8 mouse cellular contexts compared by ENCODE assay signal in the genomic region with DNA sequence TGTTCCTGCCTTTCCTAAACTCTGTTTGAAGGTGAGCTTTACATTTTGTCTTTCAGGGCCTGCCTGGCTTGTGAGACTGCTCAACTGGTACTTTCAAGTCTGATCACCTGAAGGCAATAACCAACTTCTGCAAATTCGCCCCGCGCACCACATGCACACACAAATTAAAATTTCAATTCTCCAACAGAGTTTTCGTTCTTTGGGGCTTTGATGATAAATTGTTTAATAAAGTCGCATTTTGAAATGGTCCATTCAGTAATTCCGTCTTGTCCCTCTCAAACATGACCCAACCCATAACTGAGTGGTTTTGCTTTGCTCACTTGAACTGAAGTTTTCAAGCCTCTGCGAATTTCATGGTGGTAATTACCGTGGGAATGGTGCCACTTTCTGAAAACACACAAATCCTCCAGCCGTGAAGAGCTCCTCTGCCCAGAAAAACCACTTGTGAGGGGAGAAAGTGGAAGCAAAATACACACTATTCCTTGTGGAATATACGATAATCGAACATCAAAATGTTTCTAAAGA. TPM values are rescaled to one million over a fixed set of nuclear protein-coding genes. Genes with fewer than 3 reads are reported as not detected.
DNase-seq lines count a peak whose midpoint lies in the region; ATAC-seq and TF ChIP-seq lines count a peak whose summit lies in the region.

No protein-coding gene starts in this region.

- no peak for TF ChIP-seq EP300 in CH12.LX (IDR thresholded peaks at IDR 0.05; ENCODE audit: low read length)
- TF ChIP-seq EP300 in liver, postnatal 0 days (IDR thresholded peaks at IDR 0.05; ENCODE audit: low read depth) = no peak
- no peak for TF ChIP-seq EP300 in stomach, postnatal 0 days (optimal IDR thresholded peaks at IDR 0.05)

- no peak for TF ChIP-seq CTCF in cerebellum, adult 2 months (IDR thresholded peaks at IDR 0.05; ENCODE audit: borderline replicate concordance, insufficient read depth, low read depth, low read length)
- TF ChIP-seq CTCF in CH12.LX (conservative IDR thresholded peaks at IDR 0.05 in 1 of 2, IDR thresholded peaks at IDR 0.05 in 1 of 2; ENCODE audit: low read depth in 2 of 2, low read length in 2 of 2) = no peak
- TF ChIP-seq CTCF in liver, postnatal 0 days (IDR thresholded peaks at IDR 0.05; ENCODE audit: low read depth) = no peak
- TF ChIP-seq CTCF in stomach, postnatal 0 days (IDR thresholded peaks at IDR 0.05; ENCODE audit: low read depth) = no peak

- H3K27me3 ChIP-seq in cerebellum, adult 2 months (ENCODE audit: control insufficient read depth, insufficient read depth, low read length) = 0 out of 2 replicates have a peak, but pooled peaks cover 2% of the 10 kb centered on the region
- no peaks in the 10 kb centered on the region for H3K27me3 ChIP-seq in CH12.LX (replicated peaks)
- H3K27me3 ChIP-seq in forebrain, embryonic 15.5 days = no peaks in the 10 kb centered on the region
- no peaks in the 10 kb centered on the region for H3K27me3 ChIP-seq in liver, postnatal 0 days (ENCODE audit: insufficient read depth, low read length)
- no peaks in the 10 kb centered on the region for H3K27me3 ChIP-seq in stomach, postnatal 0 days (ENCODE audit: control insufficient read depth, insufficient read depth, low read length)

- 11% methylated on average over 11 of the region's 11 CpGs for WGBS in cerebellum, adult 2 months
- WGBS in forebrain, embryonic 15.5 days = 26% methylated on average over 11 of the region's 11 CpGs
- 41% methylated on average over 11 of the region's 11 CpGs for WGBS in liver, postnatal 0 days (ENCODE audit: insufficient replicate concordance)
- WGBS in stomach, postnatal 0 days = 19% methylated on average over 11 of the region's 11 CpGs

- H3K27ac ChIP-seq in cerebellum, adult 2 months (ENCODE audit: insufficient read depth, low read length) = no peak overlapping the region
- H3K27ac ChIP-seq in CH12.LX (ENCODE audit: insufficient read depth, low read depth) = no peak overlapping the region
- peak overlapping the region; percentile 88 for H3K27ac ChIP-seq in forebrain, embryonic 15.5 days (replicated peaks)
- H3K27ac ChIP-seq in liver, postnatal 0 days (ENCODE audit: low read depth) = peak overlapping the region; percentile 61
- peak overlapping the region; percentile 82 for H3K27ac ChIP-seq in stomach, postnatal 0 days (replicated peaks)

- H3K9me3 ChIP-seq in CH12.LX (replicated peaks; ENCODE audit: low read length) = no peaks in the 10 kb centered on the region
- no peaks in the 10 kb centered on the region for H3K9me3 ChIP-seq in forebrain, embryonic 15.5 days
- H3K9me3 ChIP-seq in liver, postnatal 0 days (ENCODE audit: low read length) = no peaks in the 10 kb centered on the region
- no peaks in the 10 kb centered on the region for H3K9me3 ChIP-seq in stomach, postnatal 0 days (ENCODE audit: control insufficient read depth, low read length)

- dilution Hi-C loops in CH12.LX (cut with MboI; ENCODE audit: extremely low pct_ligation_motif_present, extremely low pct_unique_long_range_greater_than_20kb, low sequenced_read_pairs) = no loop called here

- in situ Hi-C loops in CH12.LX (cut with MboI; ENCODE audit: low pct_ligation_motif_present, low pct_unique_long_range_greater_than_20kb, low sequenced_read_pairs) = loop anchor here (25.0 kb wide), 1 partner anchor 165 kb away; a partner anchor contains a TSS

- no peaks in the 10 kb centered on the region for H3K4me1 ChIP-seq in cerebellum, adult 2 months (ENCODE audit: control insufficient read depth, insufficient read depth, low read length)
- peaks cover 4 to 19% of the 10 kb centered on the region in 2 experiments; a peak in 3 of 4 replicates for H3K4me1 ChIP-seq in CH12.LX (ENCODE audit: control insufficient read depth in 1 of 2, insufficient read depth in 2 of 2)
- H3K4me1 ChIP-seq in forebrain, embryonic 15.5 days = peaks cover 27% of the 10 kb centered on the region
- peaks cover 10% of the 10 kb centered on the region for H3K4me1 ChIP-seq in liver, postnatal 0 days (ENCODE audit: insufficient read depth)
- 0 out of 2 replicates have a peak, but pooled peaks cover 2% of the 10 kb centered on the region for H3K4me1 ChIP-seq in stomach, postnatal 0 days (replicated peaks; ENCODE audit: control insufficient read depth, insufficient read depth)

- H3K36me3 ChIP-seq in CH12.LX (replicated peaks in 1 of 2; ENCODE audit: control insufficient read depth in 1 of 2, insufficient read depth in 1 of 2, low read length in 1 of 2) = peaks cover 0 to 9% of the 10 kb centered on the region in 2 experiments
- H3K36me3 ChIP-seq in forebrain, embryonic 15.5 days = no peaks in the 10 kb centered on the region
- no peaks in the 10 kb centered on the region for H3K36me3 ChIP-seq in liver, postnatal 0 days (replicated peaks; ENCODE audit: insufficient read depth, low read length)
- no peaks in the 10 kb centered on the region for H3K36me3 ChIP-seq in stomach, postnatal 0 days (ENCODE audit: control insufficient read depth, insufficient read depth, low read length)

- H3K79me2 ChIP-seq in CH12.LX (replicated peaks; ENCODE audit: control insufficient read depth, extremely low read depth, insufficient read depth, poor library complexity, severe bottlenecking) = peaks cover 39% of the 10 kb centered on the region

- TF ChIP-seq RAD21 in CH12.LX (IDR thresholded peaks at IDR 0.05; ENCODE audit: low read depth, low read length) = no peak

- no peak for TF ChIP-seq POLR2A in cerebellum, adult 2 months (IDR thresholded peaks at IDR 0.05; ENCODE audit: borderline replicate concordance, insufficient read depth, low read length)
- no peak for TF ChIP-seq POLR2A in CH12.LX (IDR thresholded peaks at IDR 0.05; ENCODE audit: low read depth, low read length)

- ATAC-seq in cerebellum, adult (ENCODE audit: insufficient number of reproducible peaks, low FRiP score, low TSS enrichment) = no peak
- no peak for ATAC-seq in forebrain, embryonic 15.5 days (replicated peaks)
- ATAC-seq in liver, postnatal 0 days = no peak
- 0 out of 2 replicates have a peak, but pooled peaks have one; percentile 0 for ATAC-seq in stomach, postnatal 0 days (ENCODE audit: low FRiP score, low TSS enrichment)

- H3K4me2 ChIP-seq in CH12.LX (ENCODE audit: insufficient read depth, low read depth, poor library complexity, severe bottlenecking) = peak overlapping the region; percentile 72
- peak overlapping the region; percentile 79 for H3K4me2 ChIP-seq in forebrain, embryonic 15.5 days (replicated peaks)
- peak overlapping the region; percentile 100 for H3K4me2 ChIP-seq in liver, postnatal 0 days (ENCODE audit: low read depth, low read length)
- H3K4me2 ChIP-seq in stomach, postnatal 0 days (replicated peaks; ENCODE audit: low read depth) = peak overlapping the region; percentile 94

- H3K9ac ChIP-seq in CH12.LX (ENCODE audit: insufficient read depth, low read depth) = no peak overlapping the region
- peak overlapping the region; percentile 92 for H3K9ac ChIP-seq in forebrain, embryonic 15.5 days (replicated peaks)
- peak overlapping the region; percentile 73 for H3K9ac ChIP-seq in liver, postnatal 0 days (replicated peaks)
- H3K9ac ChIP-seq in stomach, postnatal 0 days (ENCODE audit: low read length) = peak overlapping the region; percentile 91

- DNase-seq in cerebellum, adult 2 months = no peak
- DNase-seq in CH12.LX (ENCODE audit: extremely low read depth) = no peak
- DNase-seq in liver, postnatal 0 days = no peak
- no peak for DNase-seq in stomach, postnatal 0 days (ENCODE audit: low spot score)
- DNase-seq in spleen, postnatal 14 days (ENCODE audit: low spot score in 2 of 2) = no peak
- DNase-seq in yolk sac, embryonic 10.5 days (ENCODE audit: low spot score) = no peak

- H3K4me3 ChIP-seq in cerebellum, adult 2 months (replicated peaks; ENCODE audit: insufficient read depth, low read depth, low read length) = peak overlapping the region; percentile 72
- peak overlapping the region; percentile 69 to 95 (median 82) for H3K4me3 ChIP-seq in CH12.LX (replicated peaks in 1 of 3; ENCODE audit: low read depth in 2 of 3, low read length in 2 of 3, poor library complexity in 1 of 3)
- peak overlapping the region; percentile 99 for H3K4me3 ChIP-seq in forebrain, embryonic 15.5 days
- H3K4me3 ChIP-seq in liver, postnatal 0 days (ENCODE audit: low read depth, low read length) = peak overlapping the region; percentile 96
- peak overlapping the region; percentile 82 for H3K4me3 ChIP-seq in stomach, postnatal 0 days (ENCODE audit: low read depth, low read length)

TF ChIP-seq in CH12.LX, 34 proteins besides CTCF, POLR2A, EP300 and RAD21:
- 0 out of 2 replicates have a peak, but pooled peaks have one; percentile 2 for TF ChIP-seq RCOR1 (conservative IDR thresholded peaks at IDR 0.05; ENCODE audit: low read depth, low read length)
- no peak for TF ChIP-seq BHLHE40 (IDR thresholded peaks at IDR 0.05; ENCODE audit: low read depth, low read length)
- TF ChIP-seq ELF1 (IDR thresholded peaks at IDR 0.05; ENCODE audit: low read depth, low read length) = no peak
- TF ChIP-seq IRF4 (IDR thresholded peaks at IDR 0.05; ENCODE audit: low read depth, low read length) = no peak
- no peak for TF ChIP-seq ZMIZ1 (IDR thresholded peaks at IDR 0.05; ENCODE audit: low read depth, low read length)
- TF ChIP-seq MAX (IDR thresholded peaks at IDR 0.05; ENCODE audit: low read length) = no peak
- TF ChIP-seq MEF2A (IDR thresholded peaks at IDR 0.05; ENCODE audit: borderline replicate concordance, low read depth, low read length) = no peak
TF ChIP-seq in CH12.LX: peak in this region for 1.

RNA-seq across cellular contexts. Expression of a gene that starts 0.7 kb away (rescaled TPM):
- 1.6 and 1.8 TPM in 2 replicates for polyA plus RNA-seq in cerebellum, adult 2 months (2012; rRNA removed)
- 57.5 and 66.6 TPM in 2 replicates for total RNA-seq in CH12.LX (2012; rRNA removed)
- 140 and 146 TPM in 2 replicates for total RNA-seq in CH12.LX (2014; rRNA removed)
- 64.7 and 82.3 TPM in 2 replicates for polyA plus RNA-seq in CH12.LX (2012; ENCODE audit: insufficient read length, low read depth)
- 122 and 125 TPM in 2 replicates for polyA plus RNA-seq in forebrain, embryonic 15.5 days (2015; fragmentation: Nextera tagmentation; extraction: Ambion mirVana)
- polyA plus RNA-seq in liver, postnatal 0 days (2015; fragmentation: Nextera tagmentation; extraction: Ambion mirVana) = 8.3 and 9.4 TPM in 2 replicates
- 27.6 and 27.9 TPM in 2 replicates for polyA plus RNA-seq in stomach, postnatal 0 days (2015; fragmentation: Nextera tagmentation; extraction: Ambion mirVana)

RNA-seq across cellular contexts. Expression of a gene that starts 50.9 kb away (rescaled TPM):
- polyA plus RNA-seq in cerebellum, adult 2 months (2012; rRNA removed) = 22.3 and 25.1 TPM in 2 replicates
- 0.92 and 0.93 TPM in 2 replicates for total RNA-seq in CH12.LX (2012; rRNA removed)
- 2.0 TPM in 2 replicates for total RNA-seq in CH12.LX (2014; rRNA removed)
- polyA plus RNA-seq in CH12.LX (2012; ENCODE audit: insufficient read length, low read depth) = 2.9 and 3.2 TPM in 2 replicates
- polyA plus RNA-seq in forebrain, embryonic 15.5 days (2015; fragmentation: Nextera tagmentation; extraction: Ambion mirVana) = 9.9 and 10.6 TPM in 2 replicates
- 2.6 and 2.7 TPM in 2 replicates for polyA plus RNA-seq in liver, postnatal 0 days (2015; fragmentation: Nextera tagmentation; extraction: Ambion mirVana)
- 4.0 and 5.0 TPM in 2 replicates for polyA plus RNA-seq in stomach, postnatal 0 days (2015; fragmentation: Nextera tagmentation; extraction: Ambion mirVana)

Comparison
In these comparisons a context has a peak if more than half of its experiments do, and no peak if none do; other contexts are left out.
1. H3K27ac ChIP-seq: peak in forebrain, embryonic 15.5 days (single experiment), liver, postnatal 0 days (single experiment) and stomach, postnatal 0 days (single experiment); none in cerebellum, adult 2 months (single experiment) and CH12.LX (single experiment).
2. Peak in every context shown above with its lines, with median percentiles within 50 percentile points of each other: H3K4me3 ChIP-seq and H3K4me2 ChIP-seq.